Mouse (Mus musculus) forebrain, embryonic 11.5 days (tissue): Measurements from ENCODE around the gene Vmn2r14. TPM values are rescaled to one million over a fixed set of nuclear protein-coding genes. Genes with fewer than 3 reads are reported as not detected.
"Not testable (repeated sequence)": the region's sequence is repeated elsewhere in the genome, so short reads cannot be mapped to it uniquely, and the experiment has no call there.

Source experiments
- ATAC-seq: fragments of 200-750 bp; cut with Nextera tagmentation; replicated peaks from 2 replicates; pipeline ENCODE4 v1.8.0; 2017; ENCODE audit warnings: moderate TSS enrichment; ENCODE audit not compliant: low FRiP score
- DNase-seq: peaks from one replicate; pipeline ENCODE4 v3.0.0-alpha.2; 2017; ENCODE audit warnings: low spot score
- H3K27ac ChIP-seq: fragments of 300-500 bp; sonication (generic); 2 replicates; pipeline ENCODE4 v1.5.1; 2014; ENCODE audit warnings: low read depth, low read length
- H3K27me3 ChIP-seq: fragments of 300-500 bp; sonication (generic); 2 replicates; pipeline ENCODE4 v1.6.1; 2014; ENCODE audit warnings: mild to moderate bottlenecking, low read length, mixed read lengths; ENCODE audit not compliant: control insufficient read depth, insufficient read depth
- H3K36me3 ChIP-seq: fragments of 300-500 bp; sonication (generic); 2 replicates; pipeline ENCODE4 v1.6.1; 2014; ENCODE audit warnings: mild to moderate bottlenecking, low read length, moderate library complexity, mixed read lengths; ENCODE audit not compliant: control insufficient read depth, insufficient read depth
- H3K4me1 ChIP-seq: fragments of 300-500 bp; sonication (generic); replicated peaks from 2 replicates; pipeline ENCODE4 v1.6.1; 2014; ENCODE audit warnings: low read length, mixed read lengths; ENCODE audit not compliant: control insufficient read depth, insufficient read depth
- H3K4me2 ChIP-seq: fragments of 300-500 bp; sonication (generic); 2 replicates; pipeline ENCODE4 v1.6.1; 2014; ENCODE audit warnings: low read depth, mild to moderate bottlenecking, low read length, moderate library complexity, mixed read lengths; ENCODE audit not compliant: severe bottlenecking
- H3K4me3 ChIP-seq: fragments of 300-500 bp; sonication (generic); 2 replicates; pipeline ENCODE4 v1.5.1; 2014; ENCODE audit warnings: low read depth, low read length
- H3K9ac ChIP-seq: fragments of 300-500 bp; sonication (generic); 2 replicates; pipeline ENCODE4 v1.6.1; 2014; ENCODE audit warnings: low read length
- H3K9me3 ChIP-seq: fragments of 300-500 bp; sonication (generic); 2 replicates; pipeline ENCODE4 v1.6.1; 2016; ENCODE audit warnings: low read length, mixed read lengths; ENCODE audit not compliant: control insufficient read depth
- WGBS: fragments of 180-500 bp; shearing (Covaris S2); extraction: QIAGEN DNeasy Blood & Tissue Kit; methylation state at CpG from one replicate; pipeline ENCODE4 v1.1.7; 2014; 5-methylcytosine and 5-hydroxymethylcytosine counted together
- polyA plus RNA-seq: library from polyadenylated mRNA; unstranded; fragments of >200 nt; fragmentation: Nextera tagmentation; extraction: Ambion mirVana; gene quantifications from 2 replicates; pipeline ENCODE4 v1.2.1, GENCODE M21; 2014

The Vmn2r14 gene
- not detected in 2 replicates for polyA plus RNA-seq

DNA sequence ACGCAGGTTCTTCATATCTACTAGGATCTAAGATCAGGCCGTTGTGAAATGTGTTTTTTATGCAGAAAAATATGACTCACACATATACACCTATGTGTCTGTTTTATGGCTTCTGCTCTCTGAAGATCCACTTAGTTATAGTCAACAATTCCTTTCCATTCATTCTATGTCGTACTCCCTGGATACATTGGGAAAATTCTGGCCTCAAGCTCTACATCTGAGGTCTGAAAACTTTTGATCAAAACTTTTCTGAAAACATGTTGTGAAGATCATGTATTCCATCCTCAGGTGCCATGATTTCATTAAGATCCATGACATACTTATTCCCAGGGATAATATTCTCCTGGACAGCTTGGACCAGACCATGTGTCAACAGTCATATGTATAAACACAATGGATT is at the start of gene Vmn2r14:
Vmn2r14 (minus strand) TSS at position 101 of the 400 bp plus-strand sequence.
- Histone ChIP-seq H3K36me3 (no peaks in the 10 kb centered on the region), H3K27me3 (no peaks in the 10 kb centered on the region), H3K4me2 (no peak within 1 kb of the TSS), H3K9me3 (no peaks in the 10 kb centered on the region; the same call in 1 of the 2 replicates), H3K9ac (no peak within 1 kb of the TSS), H3K27ac (no peak within 1 kb of the TSS), H3K4me3 (no peak within 1 kb of the TSS), H3K4me1 (no peaks in the 10 kb centered on the region)
- ATAC-seq (no peak), DNase-seq (no peak)
- 77% methylated on average over 3 of the region's 3 CpGs for WGBS

DNA sequence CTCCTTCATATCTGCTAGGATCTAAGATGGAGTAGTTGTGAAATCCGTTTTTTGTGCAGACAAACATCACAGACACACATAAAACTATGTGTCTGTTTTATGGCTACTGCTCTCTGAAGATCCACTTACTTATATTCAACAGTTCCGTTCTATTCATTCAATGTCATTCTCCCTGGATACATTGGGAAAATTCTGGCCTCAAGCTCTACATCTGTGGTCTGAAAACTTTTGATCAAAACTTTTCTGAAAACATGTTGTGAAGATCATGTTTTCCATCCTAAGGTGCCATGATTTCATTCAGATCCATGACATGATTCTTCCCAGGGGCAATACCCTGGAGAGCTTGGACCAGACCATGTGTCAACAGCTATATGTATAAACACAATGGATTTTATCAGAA is 32.4 kb downstream of the Vmn2r14 start, which contains the start of gene Vmn2r13:
Vmn2r13 (minus strand) TSS at position 101 of the 400 bp plus-strand sequence.
- DNase-seq, H3K36me3 ChIP-seq, ATAC-seq, H3K4me2 ChIP-seq, H3K9ac ChIP-seq, H3K27ac ChIP-seq, H3K4me1 ChIP-seq, H3K9me3 ChIP-seq, H3K27me3 ChIP-seq, H3K4me3 ChIP-seq: not testable (repeated sequence)
- WGBS: 61% methylated on average over 2 of the region's 2 CpGs

GRCm38 (mm10) chr5:109166851-109167250 is 57.7 kb downstream of the Vmn2r14 start:
- H3K4me2 ChIP-seq, H3K9ac ChIP-seq, DNase-seq, H3K9me3 ChIP-seq, H3K27ac ChIP-seq, H3K4me1 ChIP-seq, H3K4me3 ChIP-seq, ATAC-seq, H3K27me3 ChIP-seq, H3K36me3 ChIP-seq: not testable (repeated sequence)
- WGBS: 79% methylated on average over 4 of the region's 4 CpGs

Other genes with a start within 250 kb of the Vmn2r14 start
- gene Vmn2r10, start 218.2 kb downstream of the Vmn2r14 start, polyA plus RNA-seq: not detected in 2 replicates
- gene Vmn2r11, start 165.1 kb downstream of the Vmn2r14 start, polyA plus RNA-seq: not detected in 2 replicates
- gene Vmn2r12, start 126.8 kb downstream of the Vmn2r14 start, polyA plus RNA-seq: not detected in 2 replicates
- not detected in 2 replicates for gene Vmn2r13, start 32.5 kb downstream of the Vmn2r14 start, polyA plus RNA-seq
- gene Vmn2r15, start 72.9 kb upstream of the Vmn2r14 start, polyA plus RNA-seq: not detected in 2 replicates
- gene Vmn2r16, start 105.5 kb upstream of the Vmn2r14 start, polyA plus RNA-seq: not detected in 2 replicates
- not detected in 2 replicates for gene Vmn2r17, start 195.0 kb upstream of the Vmn2r14 start, polyA plus RNA-seq